Mouse (Mus musculus): ENCODE results near the gene Cdhr1. TPM values are rescaled to one million over a fixed set of nuclear protein-coding genes. Genes with fewer than 3 reads are reported as not detected.

The Cdhr1 gene
- not detected for total RNA-seq (2023)

DNA sequence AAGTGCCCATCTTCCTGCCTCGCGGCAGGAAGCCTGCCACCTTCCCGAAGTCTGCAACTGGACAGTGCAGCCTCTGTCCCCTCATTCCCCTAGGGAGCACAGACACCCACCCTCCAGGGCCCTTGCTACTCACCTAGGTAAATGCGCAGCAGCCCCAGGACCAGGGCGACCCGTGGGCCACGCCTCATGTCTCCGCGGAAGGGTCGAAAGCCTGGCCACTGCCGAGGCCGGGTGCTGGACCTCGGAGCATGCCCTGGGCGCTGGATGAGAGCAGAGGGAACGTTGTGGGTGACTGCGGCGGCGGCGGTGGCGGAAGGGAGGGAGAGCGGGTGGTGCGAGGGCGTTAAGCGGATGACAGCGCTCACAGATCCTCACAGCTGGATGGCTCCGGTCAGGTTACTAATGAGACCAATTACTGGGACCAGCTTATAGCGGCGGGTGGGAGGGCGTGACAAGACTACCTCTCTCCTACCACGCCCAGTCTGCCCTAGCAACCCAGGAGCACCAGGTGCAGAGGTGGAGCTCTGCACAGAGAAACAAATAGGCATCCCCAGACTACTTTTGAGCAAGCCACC, at the start of gene Cdhr1:
TSS of gene Cdhr1 (minus strand) at position 392 of the 575 bp plus-strand sequence.

GRCm38 (mm10) chr14:37135127-37135593, 37.0 kb upstream of the Cdhr1 start, which contains the start of gene Ghitm:
Ghitm (minus strand) TSS chr14:37135272.

DNA sequence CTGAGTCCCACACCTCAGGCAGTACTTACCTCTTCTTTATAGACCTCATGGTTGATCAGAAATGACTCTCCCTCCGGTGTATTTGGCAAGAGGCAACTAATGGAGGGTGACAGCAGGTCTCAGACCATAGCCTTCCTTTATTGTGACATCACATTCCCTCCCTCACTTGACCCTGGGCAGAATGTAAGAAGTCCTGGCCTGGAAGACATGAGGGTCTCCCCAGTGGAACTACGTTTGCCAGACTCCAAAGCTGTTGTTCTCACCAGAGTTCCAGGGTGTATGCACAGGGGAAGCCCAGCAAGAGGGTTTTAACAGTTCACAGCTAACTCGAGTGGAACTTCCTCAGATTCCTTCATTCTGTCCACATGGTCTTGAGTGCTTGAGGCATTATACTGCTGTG, 15.8 kb upstream of the Cdhr1 start, which contains the start of gene 2610528A11Rik:
TSS of gene 2610528A11Rik (minus strand) at position 101 of the 400 bp plus-strand sequence.

DNA sequence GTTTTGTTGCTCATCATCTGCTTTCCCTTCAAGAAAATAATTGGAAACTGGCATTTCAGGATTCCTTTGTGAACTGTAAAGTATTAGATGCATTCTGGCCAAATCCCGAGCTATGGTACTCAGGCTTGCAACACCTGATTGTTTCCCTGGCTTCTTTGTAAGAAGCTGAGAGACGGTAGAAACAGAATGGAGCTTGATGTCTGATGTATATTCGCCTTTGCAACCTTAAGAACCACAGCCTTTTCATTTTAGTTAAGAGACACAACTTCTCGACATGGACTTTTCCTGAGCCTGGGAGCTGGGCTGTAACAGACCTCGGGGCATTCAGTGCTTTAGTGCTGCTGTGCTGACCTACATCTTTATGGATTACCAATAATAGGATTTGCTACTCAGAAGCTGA, 30.5 kb downstream of the Cdhr1 start, which contains the start of gene Lrit2:
TSS of gene Lrit2 (plus strand) at position 301 of the 400 bp plus-strand sequence.

GRCm38 (mm10) chr14:37048914-37049410, 49.2 kb downstream of the Cdhr1 start, which contains the start of gene Rgr:
Rgr (minus strand) TSS chr14:37048964.

Other genes starting within 250 kb of the Cdhr1 start
- gene Ccser2, start 129.6 kb downstream of the Cdhr1 start, total RNA-seq (2023), result 37.9 TPM
- gene Rgr, start 49.4 kb downstream of the Cdhr1 start, total RNA-seq (2023), result not detected
- not detected for gene Lrit1, start 43.5 kb downstream of the Cdhr1 start, total RNA-seq (2023)
- gene Lrit2, start 30.4 kb downstream of the Cdhr1 start, total RNA-seq (2023), result not detected
- gene 2610528A11Rik, start 15.7 kb upstream of the Cdhr1 start, total RNA-seq (2023), result not detected
- gene Ghitm, start 36.9 kb upstream of the Cdhr1 start, total RNA-seq (2023), result 185 TPM